Mouse (Mus musculus) heart, postnatal 0 days (tissue): ENCODE results near the gene Otoa.

Source experiments
- CTCF ChIP-seq: IDR thresholded peaks from 2 replicates; pipeline ENCODE4 v1.5.1; 2016; ENCODE audit warnings: antibody characterized with exemption, control low read depth, low read depth
- EP300 ChIP-seq: IDR thresholded peaks from 2 replicates; pipeline ENCODE4 v1.6.1; 2016; ENCODE audit warnings: antibody characterized with exemption, low read depth

- no peak for TF ChIP-seq CTCF
- TF ChIP-seq EP300 = no peak
Measured at GRCm38 (mm10) chr7:121074801-121075400, 6.5 kb upstream of the Otoa start.
